Mouse (Mus musculus) intestine, postnatal 0 days (tissue): ENCODE measurements around the gene Gm49711. TPM values are rescaled to one million over a fixed set of nuclear protein-coding genes. Genes with fewer than 3 reads are reported as not detected.
"Not testable (repeated sequence)": the region's sequence is repeated elsewhere in the genome, so short reads cannot be mapped to it uniquely, and the experiment has no call there.

Source experiments
- ATAC-seq: fragments of 200-750 bp; cut with Nextera tagmentation; 2 replicates; pipeline ENCODE4 v1.8.0; 2017; ENCODE audit warnings: mild to moderate bottlenecking, moderate TSS enrichment, moderate library complexity
- H3K27ac ChIP-seq: fragments of 300-500 bp; sonication (generic); 2 replicates; pipeline ENCODE4 v1.5.1; 2014; ENCODE audit warnings: mild to moderate bottlenecking, low read depth, low read length, moderate library complexity
- H3K27me3 ChIP-seq: fragments of 300-500 bp; sonication (generic); replicated peaks from 2 replicates; pipeline ENCODE4 v1.6.1; 2014; ENCODE audit warnings: low read length, mixed read lengths; ENCODE audit not compliant: control insufficient read depth, insufficient read depth
- H3K36me3 ChIP-seq: fragments of 300-500 bp; sonication (generic); 2 replicates; pipeline ENCODE4 v1.6.1; 2014; ENCODE audit warnings: mild to moderate bottlenecking, moderate library complexity; ENCODE audit not compliant: control insufficient read depth, insufficient read depth
- H3K4me1 ChIP-seq: fragments of 300-500 bp; sonication (generic); replicated peaks from 2 replicates; pipeline ENCODE4 v1.6.1; 2014; ENCODE audit warnings: antibody characterized with exemption, low read length, mixed read lengths; ENCODE audit not compliant: control insufficient read depth, insufficient read depth
- H3K4me2 ChIP-seq: fragments of 300-500 bp; sonication (generic); replicated peaks from 2 replicates; pipeline ENCODE4 v1.6.1; 2014; ENCODE audit warnings: low read depth, mild to moderate bottlenecking, moderate library complexity
- H3K4me3 ChIP-seq: fragments of 300-500 bp; sonication (generic); 2 replicates; pipeline ENCODE4 v1.5.1; 2014; ENCODE audit warnings: low read depth, low read length
- H3K9ac ChIP-seq: fragments of 300-500 bp; sonication (generic); 2 replicates; pipeline ENCODE4 v1.6.1; 2014; ENCODE audit warnings: mild to moderate bottlenecking, low read depth, low read length
- H3K9me3 ChIP-seq: fragments of 300-500 bp; sonication (generic); 2 replicates; pipeline ENCODE4 v1.6.1; 2016; ENCODE audit warnings: mixed run types; ENCODE audit not compliant: control insufficient read depth
- CTCF ChIP-seq: sonication (generic); IDR thresholded peaks from 2 replicates; pipeline ENCODE4 v1.5.1; 2016; ENCODE audit warnings: low read depth, mild to moderate bottlenecking, control low read depth, antibody characterized with exemption, moderate library complexity
- WGBS: fragments of 180-500 bp; shearing (Covaris S2); extraction: QIAGEN DNeasy Blood & Tissue Kit; methylation state at CpG from one replicate; pipeline ENCODE4 v1.1.7; 2014; 5-methylcytosine and 5-hydroxymethylcytosine counted together
- polyA plus RNA-seq: library from polyadenylated mRNA; unstranded; fragments of >200 nt; fragmentation: Nextera tagmentation; extraction: Ambion mirVana; gene quantifications from 2 replicates; pipeline ENCODE4 v1.2.1, GENCODE M21; 2015

The Gm49711 gene
- polyA plus RNA-seq, 1 experiment from 2014 or later = not detected

GRCm38 (mm10) chr16:92200615-92201014 is 142.5 kb downstream of the Gm49711 start:
- Histone ChIP-seq H3K9me3 (no peaks in the 10 kb centered on the region), H3K9ac (no peak overlapping the region), H3K4me1 (no peaks in the 10 kb centered on the region), H3K27me3 (no peaks in the 10 kb centered on the region), H3K4me2 (no peak overlapping the region), H3K27ac (no peak overlapping the region), H3K4me3 (no peak overlapping the region), H3K36me3 (no peaks in the 10 kb centered on the region)
- 81% methylated on average over 7 of the region's 7 CpGs for WGBS
- ATAC-seq = no peak
- no peak for TF ChIP-seq CTCF

- Histone ChIP-seq H3K4me2 (no peak overlapping the region), H3K27me3 (no peaks in the 10 kb centered on the region), H3K4me3 (no peak overlapping the region), H3K36me3 (no peaks in the 10 kb centered on the region), H3K9me3 (no peaks in the 10 kb centered on the region), H3K27ac (no peak overlapping the region), H3K9ac (no peak overlapping the region), H3K4me1 (no peaks in the 10 kb centered on the region)
- WGBS = 78% methylated on average over 8 of the region's 8 CpGs
- peak; percentile 41 for TF ChIP-seq CTCF
- no peak for ATAC-seq
Observed at GRCm38 (mm10) chr16:92203599-92203998, 145.5 kb downstream of the Gm49711 start.

GRCm38 (mm10) chr16:92209291-92209781 is 151.2 kb downstream of the Gm49711 start:
- Histone ChIP-seq H3K27ac (no peak overlapping the region), H3K36me3 (no peaks in the 10 kb centered on the region), H3K9ac (no peak overlapping the region), H3K9me3 (no peaks in the 10 kb centered on the region), H3K4me3 (no peak overlapping the region), H3K27me3 (no peaks in the 10 kb centered on the region), H3K4me1 (no peaks in the 10 kb centered on the region), H3K4me2 (no peak overlapping the region)
- ATAC-seq = no peak
- 91% methylated on average over 5 of the region's 5 CpGs for WGBS
- TF ChIP-seq CTCF = no peak

GRCm38 (mm10) chr16:92210316-92210715 is 152.2 kb downstream of the Gm49711 start:
- H3K4me1 ChIP-seq, H3K9ac ChIP-seq, H3K4me2 ChIP-seq, H3K9me3 ChIP-seq, H3K4me3 ChIP-seq, H3K27ac ChIP-seq, H3K36me3 ChIP-seq, H3K27me3 ChIP-seq, ATAC-seq: not testable (repeated sequence)
- 85% methylated on average over 5 of the region's 5 CpGs for WGBS

- not testable (repeated sequence) for ATAC-seq, H3K4me3 ChIP-seq, H3K9ac ChIP-seq, H3K9me3 ChIP-seq, H3K27me3 ChIP-seq, H3K36me3 ChIP-seq, H3K4me1 ChIP-seq, H3K4me2 ChIP-seq, H3K27ac ChIP-seq
- WGBS = 76% methylated on average over 1 of the region's 1 CpGs
Observed at GRCm38 (mm10) chr16:92213911-92214310, 155.8 kb downstream of the Gm49711 start.

- no peaks in the 10 kb centered on the region for H3K27me3 ChIP-seq
- H3K36me3 ChIP-seq = no peaks in the 10 kb centered on the region
- no peak overlapping the region for H3K4me2 ChIP-seq
- H3K4me1 ChIP-seq = no peaks in the 10 kb centered on the region
- H3K27ac ChIP-seq = no peak overlapping the region
- TF ChIP-seq CTCF = no peak
- H3K9me3 ChIP-seq = no peaks in the 10 kb centered on the region
- H3K9ac ChIP-seq = no peak overlapping the region
- 39% methylated on average over 8 of the region's 8 CpGs for WGBS
- H3K4me3 ChIP-seq = no peak overlapping the region
- no peak for ATAC-seq
Observed at GRCm38 (mm10) chr16:92215599-92216390, 157.7 kb downstream of the Gm49711 start.
